Mouse (Mus musculus): ENCODE results near the gene Gdf15.
A peak's percentile ranks its signal among the peaks of the same experiment; 100 is the strongest.
"Not testable (repeated sequence)": the region's sequence is repeated elsewhere in the genome, so short reads cannot be mapped to it uniquely, and the experiment has no call there.

The Gdf15 gene

GRCm38 (mm10) chr8:70606780-70607602 is 25.3 kb downstream of the Gdf15 start:
- DNase-seq (ENCODE audit: low spot score), result no peak

DNA sequence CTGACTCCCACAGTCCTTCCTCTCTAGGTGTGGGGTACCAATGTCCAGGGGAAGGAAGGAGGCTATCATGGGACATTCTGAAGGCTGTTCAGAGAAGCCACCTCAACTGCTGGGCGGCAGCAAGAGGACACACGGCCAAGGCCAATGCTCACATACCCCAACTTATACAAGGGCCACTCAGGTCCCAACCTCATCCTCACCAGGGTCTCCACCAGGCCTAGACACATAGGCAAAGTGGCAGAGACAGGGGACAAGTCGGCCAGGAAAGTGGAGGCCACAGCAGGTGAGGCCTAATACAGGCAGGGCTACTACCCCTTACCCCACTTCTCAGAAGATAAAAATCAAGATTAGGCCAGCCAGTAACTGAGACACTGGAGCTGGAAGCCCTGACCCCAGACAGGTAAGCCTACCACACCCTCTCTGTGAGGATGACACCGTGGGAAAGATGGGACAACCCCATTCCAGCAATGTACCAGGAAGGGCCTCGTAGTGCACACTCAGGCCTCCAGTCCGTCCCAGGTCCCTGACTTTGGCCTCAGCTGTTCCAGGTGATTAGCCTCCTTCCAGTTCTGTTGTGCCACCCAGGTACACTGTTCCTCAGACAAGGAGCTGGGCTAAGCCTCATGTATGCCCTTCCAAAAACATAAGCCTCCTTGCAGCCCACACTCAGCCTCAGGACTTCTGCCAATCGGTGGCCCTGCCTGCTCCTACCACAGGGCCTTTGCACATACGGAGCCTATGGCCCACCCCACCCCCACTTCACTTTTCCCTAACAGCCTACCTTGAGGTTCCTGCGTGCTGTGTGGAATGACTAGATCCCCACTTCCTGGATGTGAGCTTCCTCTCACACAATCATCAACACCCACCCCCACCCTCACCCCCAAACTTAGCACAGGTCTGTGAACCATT is 26.1 kb downstream of the Gdf15 start:
- no peak for DNase-seq (ENCODE audit: low spot score)

DNA sequence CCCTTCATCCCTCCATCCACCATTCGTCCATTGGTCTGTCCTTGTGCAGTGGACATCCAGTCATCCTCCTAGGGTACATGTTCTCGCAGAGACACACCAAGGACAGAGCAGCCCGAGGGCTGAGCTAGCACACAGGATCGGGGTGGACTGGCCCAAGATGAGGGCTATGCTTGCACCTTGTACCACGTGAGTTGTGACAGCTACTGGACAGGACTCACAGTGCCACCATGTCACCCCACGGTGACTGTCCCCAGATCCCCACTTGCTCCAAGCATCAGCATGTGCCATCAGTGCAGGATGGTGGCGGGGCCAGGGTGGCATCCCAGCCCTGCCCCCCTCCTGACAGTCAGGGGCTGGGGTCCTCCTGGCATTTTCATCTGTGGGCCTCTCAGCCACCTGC is 27.7 kb downstream of the Gdf15 start:
- DNase-seq (ENCODE audit: low spot score), result no peak

DNA sequence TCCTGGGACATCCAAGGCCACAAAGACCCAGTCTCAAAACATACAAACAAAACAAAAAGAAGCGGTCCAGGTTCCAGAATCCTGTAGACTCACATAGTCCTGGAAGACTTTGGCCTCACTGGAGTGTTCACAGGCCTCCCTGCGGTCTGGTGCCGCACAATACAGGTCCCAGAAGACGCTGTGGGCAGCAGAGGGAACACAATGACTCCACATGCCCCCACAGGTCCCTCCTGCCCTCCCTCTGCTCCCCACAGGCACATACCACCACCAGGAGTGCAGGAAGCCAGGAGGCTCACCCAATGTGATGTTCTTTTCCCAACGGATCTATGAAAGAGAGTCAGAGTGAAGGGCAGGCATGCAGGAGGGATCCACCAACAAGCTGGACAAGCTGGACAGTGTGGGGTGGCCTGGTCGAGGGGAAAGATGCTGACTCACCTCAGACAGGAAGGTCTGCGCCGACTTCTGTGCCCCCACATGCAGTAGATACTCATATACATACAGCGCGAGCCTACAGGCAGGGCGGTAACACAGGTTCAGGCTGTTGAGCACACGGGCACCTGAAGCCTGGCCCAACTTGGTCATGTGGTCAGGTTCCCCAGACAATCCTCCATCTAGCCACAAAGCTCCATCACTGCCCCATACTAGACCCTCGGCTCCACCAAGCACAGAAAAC is 30.0 kb downstream of the Gdf15 start:
- DNase-seq (ENCODE audit: low spot score), result no peak

GRCm38 (mm10) chr8:70601271-70601649 is 31.0 kb downstream of the Gdf15 start:
- DNase-seq (ENCODE audit: low spot score), result peak; percentile 91

GRCm38 (mm10) chr8:70600473-70601270 is 31.6 kb downstream of the Gdf15 start:
- no peak for DNase-seq (ENCODE audit: low spot score)

DNA sequence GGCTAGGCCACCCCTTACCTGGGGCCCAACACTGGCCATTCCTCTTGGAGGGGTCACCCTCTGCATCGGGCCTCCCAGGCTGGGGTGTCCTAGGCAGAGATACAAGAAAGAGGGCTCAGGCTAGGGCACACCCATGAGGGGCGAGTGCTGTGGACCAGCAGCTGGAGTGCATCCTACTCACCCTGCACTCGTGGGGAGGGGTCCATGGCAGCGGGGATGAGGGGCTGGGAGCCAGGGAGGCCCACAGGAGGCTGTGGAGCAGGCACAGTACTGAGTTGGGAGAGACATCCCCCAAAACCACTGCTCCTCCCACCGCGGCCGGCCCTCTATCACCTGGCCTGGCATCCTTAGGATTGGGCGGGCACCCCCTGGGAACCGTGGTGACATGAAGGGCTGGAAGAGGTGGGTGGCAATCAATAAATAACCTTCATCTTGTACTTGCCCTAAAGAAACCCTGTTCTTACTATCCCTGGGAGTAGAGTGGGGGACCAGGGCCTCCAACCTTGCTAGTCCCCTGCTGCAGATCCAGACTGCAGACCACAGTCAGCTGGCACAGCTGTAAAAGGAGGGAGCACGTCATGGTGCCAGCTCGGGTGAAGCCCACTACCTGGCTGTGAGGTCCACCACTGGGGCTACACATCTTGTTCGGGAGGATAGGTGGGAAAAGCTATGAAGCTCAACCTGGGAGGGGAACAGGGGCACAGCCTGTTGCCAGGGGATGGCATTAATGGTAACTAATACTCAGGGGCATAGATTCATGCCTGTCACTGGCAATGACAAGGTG is 32.6 kb downstream of the Gdf15 start:
- DNase-seq (ENCODE audit: low spot score), result no peak

DNA sequence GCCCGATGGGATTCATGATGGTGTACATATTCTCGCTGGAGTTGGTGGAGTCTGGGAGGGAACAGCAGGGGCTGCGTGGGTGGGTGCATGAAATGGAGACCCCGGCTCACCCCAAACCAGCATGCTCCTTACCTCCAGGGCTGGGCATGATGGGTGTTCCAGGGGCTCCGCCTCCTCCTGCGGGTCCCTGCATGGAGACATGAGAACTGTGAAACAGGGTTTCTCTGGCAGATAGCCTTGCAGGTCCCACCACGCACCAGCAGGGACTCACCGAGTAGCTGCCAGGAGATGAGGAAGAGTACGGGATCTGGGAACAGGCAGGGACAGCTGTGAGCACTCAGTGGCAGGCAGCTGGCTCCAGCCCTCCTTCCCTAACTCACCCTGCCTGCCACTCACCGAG is 33.5 kb downstream of the Gdf15 start:
- no peak for DNase-seq (ENCODE audit: low spot score)

DNA sequence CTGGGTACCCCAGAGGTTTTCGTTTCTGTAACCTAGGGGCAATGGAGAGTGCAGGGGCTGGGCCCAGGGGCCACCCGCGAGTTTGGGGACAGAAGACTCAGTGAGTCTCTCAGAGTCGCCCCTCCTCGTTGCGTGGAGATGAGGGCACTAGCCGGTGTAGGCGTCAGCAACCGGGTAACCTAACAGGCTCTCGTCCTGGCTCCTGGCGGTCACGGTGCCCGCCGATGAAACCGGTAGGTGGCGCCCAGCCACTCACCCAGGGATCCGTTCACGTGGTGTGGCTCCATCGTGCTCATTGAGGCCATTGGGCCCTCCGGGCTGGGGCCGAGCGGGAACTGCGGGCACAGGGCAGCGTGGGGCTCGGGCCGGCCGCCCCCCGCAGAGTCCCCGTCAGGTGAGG is 34.0 kb downstream of the Gdf15 start:
- DNase-seq (ENCODE audit: low spot score), result peak; percentile 87

- peak; percentile 56 for DNase-seq (ENCODE audit: low spot score)
Observed at GRCm38 (mm10) chr8:70597417-70598272, 34.6 kb downstream of the Gdf15 start.

DNA sequence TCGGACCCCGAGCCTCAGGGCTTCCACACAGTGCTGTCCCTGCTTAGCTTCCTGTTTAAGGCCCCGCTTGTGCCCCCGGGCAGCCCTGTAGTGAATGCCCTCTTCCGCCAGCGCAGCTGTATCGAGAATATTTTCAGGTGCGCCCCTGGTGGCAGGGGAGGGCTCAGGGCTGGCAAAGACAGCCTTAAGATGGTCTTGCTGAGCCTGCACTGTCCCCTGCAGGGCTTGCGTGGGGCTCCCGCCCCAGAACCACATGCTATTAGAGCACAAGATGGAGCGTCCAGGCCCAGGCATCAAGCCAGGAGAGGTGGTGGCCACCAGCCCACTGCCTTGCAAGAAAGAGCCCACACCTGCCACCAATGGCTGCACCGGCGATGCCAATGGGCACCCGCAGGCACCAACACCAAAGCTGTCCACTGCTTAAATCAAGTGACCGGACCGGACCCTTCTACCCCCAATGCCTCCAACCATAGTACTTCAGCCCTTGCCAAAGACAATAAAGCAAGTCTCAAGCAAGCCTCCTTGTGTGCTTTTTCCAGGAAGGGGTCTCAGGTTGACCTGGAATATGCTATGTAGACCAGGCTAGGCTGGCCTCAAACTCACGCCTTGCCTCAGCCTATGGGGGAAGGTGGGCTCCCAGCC is 35.4 kb downstream of the Gdf15 start:
- peak; percentile 47 for DNase-seq (ENCODE audit: low spot score)

DNA sequence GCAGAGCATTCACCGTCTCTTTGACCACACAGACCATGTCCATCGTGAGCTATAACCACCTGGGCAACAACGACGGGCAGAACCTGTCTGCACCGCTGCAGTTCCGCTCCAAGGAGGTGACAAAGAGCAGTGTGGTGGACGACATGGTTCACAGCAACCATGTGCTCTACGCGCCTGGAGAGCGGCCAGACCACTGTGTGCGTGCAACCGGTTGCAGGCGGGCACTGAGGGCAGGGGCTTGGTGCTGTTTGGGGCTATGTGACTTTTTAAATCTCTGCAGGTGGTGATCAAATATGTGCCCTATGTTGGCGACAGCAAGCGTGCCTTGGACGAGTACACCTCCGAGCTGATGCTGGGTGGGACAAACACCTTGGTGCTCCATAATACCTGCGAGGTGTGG is 36.0 kb downstream of the Gdf15 start:
- DNase-seq (ENCODE audit: low spot score), result no peak

DNA sequence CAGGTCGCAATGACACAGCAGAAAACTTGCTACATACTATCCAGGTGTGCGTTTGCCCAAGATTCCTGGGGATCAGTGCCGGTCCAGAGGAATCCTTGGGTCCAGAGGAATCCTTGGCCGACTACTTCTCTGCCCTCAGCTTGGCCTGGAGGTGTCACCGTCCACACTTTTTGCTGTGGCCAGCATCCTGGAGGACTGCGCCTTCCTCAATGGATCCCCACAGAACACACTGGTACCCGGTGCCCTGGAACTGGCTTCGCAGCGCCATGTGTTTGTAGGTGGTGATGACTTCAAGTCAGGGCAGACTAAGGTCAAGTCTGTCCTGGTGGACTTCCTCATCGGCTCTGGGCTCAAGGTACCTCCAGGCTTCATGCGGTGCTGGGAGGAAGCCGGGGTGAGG is 36.4 kb downstream of the Gdf15 start:
- no peak for DNase-seq (ENCODE audit: low spot score)

- DNase-seq (ENCODE audit: low spot score), result peak; percentile 46
Observed at GRCm38 (mm10) chr8:70594621-70595564, 37.4 kb downstream of the Gdf15 start.

GRCm38 (mm10) chr8:70593961-70594609 is 38.2 kb downstream of the Gdf15 start, which contains the start of gene Isyna1:
Isyna1 (plus strand) TSS chr8:70594373.
- DNase-seq (ENCODE audit: low spot score), result peak; percentile 91

DNA sequence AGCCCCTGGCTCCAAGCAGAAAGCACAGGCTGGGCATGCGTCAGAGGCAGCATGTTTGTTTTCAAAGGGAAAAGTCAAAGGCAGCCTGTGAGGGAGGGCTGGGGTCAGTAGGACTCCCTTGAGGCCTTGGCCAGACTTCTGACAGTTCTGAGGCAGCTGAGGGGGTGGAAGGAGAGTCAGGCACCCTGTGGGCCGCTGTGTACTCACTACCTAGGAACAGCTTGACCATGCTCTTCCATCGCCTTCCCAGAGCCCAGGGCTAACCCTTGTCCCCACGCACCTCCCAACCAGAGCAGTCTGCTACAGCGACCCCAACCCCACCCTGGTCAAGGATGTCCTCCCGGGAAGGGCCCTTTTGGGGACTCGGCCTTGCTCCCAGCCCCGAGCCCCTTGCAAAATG is 39.1 kb downstream of the Gdf15 start:
- peak; percentile 63 for DNase-seq (ENCODE audit: low spot score)

DNA sequence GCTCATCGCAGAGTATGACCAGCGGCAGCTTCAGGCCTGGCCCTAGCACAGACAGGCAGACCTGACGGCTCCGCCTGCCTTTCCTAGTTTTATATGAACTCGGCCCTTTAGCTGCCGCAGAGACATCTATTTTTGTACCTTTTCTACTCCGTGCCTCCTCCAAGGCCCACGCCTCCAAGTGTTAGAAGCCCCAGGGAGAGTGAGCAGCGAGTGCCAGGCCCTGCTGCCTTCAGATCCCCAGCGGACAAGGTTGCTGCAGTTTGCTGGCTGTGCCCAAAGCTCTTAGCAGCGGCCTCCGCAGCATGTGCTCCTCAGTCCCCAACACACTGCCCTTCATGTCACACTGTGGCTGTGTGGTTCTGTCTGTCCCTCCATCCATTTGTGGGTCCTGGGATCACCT is 40.7 kb downstream of the Gdf15 start:
- DNase-seq (ENCODE audit: low spot score), result no peak

DNA sequence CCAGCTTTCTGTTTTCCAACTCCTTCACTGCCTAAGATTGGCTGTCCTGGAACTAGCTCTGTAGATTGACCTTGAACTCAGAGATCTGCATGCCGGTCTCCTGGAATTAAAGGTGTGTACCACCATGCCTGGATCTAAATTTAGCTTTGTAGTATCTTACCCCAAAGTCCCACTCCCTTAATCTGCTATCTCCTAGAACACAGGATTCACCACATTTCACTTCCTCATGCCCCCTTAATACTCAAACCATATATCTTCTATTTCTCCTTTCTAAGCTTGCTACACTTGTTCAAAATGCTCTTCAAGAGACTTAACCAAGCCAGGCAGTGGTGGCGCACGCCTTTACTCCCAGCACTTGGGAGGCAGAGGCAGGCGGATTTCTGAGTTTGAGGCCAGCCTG is 44.3 kb downstream of the Gdf15 start:
- DNase-seq (ENCODE audit: low spot score), result not testable (repeated sequence)
